Mouse (Mus musculus): ENCODE results near the gene Pdzd7.

- TF ChIP-seq GATA1 (IDR thresholded peaks at IDR 0.05; ENCODE audit: borderline replicate concordance, low read length) (no peak), FLI1 (IDR thresholded peaks at IDR 0.05; ENCODE audit: low read length) (no peak)
These were observed 24.2 kb downstream of the Pdzd7 start for GRCm38 (mm10) chr19:45021362-45021761.

All from megakaryocyte, embryonic 14.5 days (primary cell).